Mouse (Mus musculus) intestine, postnatal 0 days (tissue): ENCODE results near the gene Ccpg1. TPM values are rescaled to one million over a fixed set of nuclear protein-coding genes. Genes with fewer than 3 reads are reported as not detected.
A peak's percentile ranks its signal among the peaks of the same experiment; 100 is the strongest.

Source experiments
- ATAC-seq: fragments of 200-750 bp; cut with Nextera tagmentation; 2 replicates; pipeline ENCODE4 v1.8.0; 2017; ENCODE audit warnings: mild to moderate bottlenecking, moderate TSS enrichment, moderate library complexity
- H3K27ac ChIP-seq: fragments of 300-500 bp; sonication (generic); 2 replicates; pipeline ENCODE4 v1.5.1; 2014; ENCODE audit warnings: mild to moderate bottlenecking, low read depth, low read length, moderate library complexity
- H3K27me3 ChIP-seq: fragments of 300-500 bp; sonication (generic); replicated peaks from 2 replicates; pipeline ENCODE4 v1.6.1; 2014; ENCODE audit warnings: low read length, mixed read lengths; ENCODE audit not compliant: control insufficient read depth, insufficient read depth
- H3K36me3 ChIP-seq: fragments of 300-500 bp; sonication (generic); 2 replicates; pipeline ENCODE4 v1.6.1; 2014; ENCODE audit warnings: mild to moderate bottlenecking, moderate library complexity; ENCODE audit not compliant: control insufficient read depth, insufficient read depth
- H3K4me1 ChIP-seq: fragments of 300-500 bp; sonication (generic); replicated peaks from 2 replicates; pipeline ENCODE4 v1.6.1; 2014; ENCODE audit warnings: antibody characterized with exemption, low read length, mixed read lengths; ENCODE audit not compliant: control insufficient read depth, insufficient read depth
- H3K4me2 ChIP-seq: fragments of 300-500 bp; sonication (generic); replicated peaks from 2 replicates; pipeline ENCODE4 v1.6.1; 2014; ENCODE audit warnings: low read depth, mild to moderate bottlenecking, moderate library complexity
- H3K4me3 ChIP-seq: fragments of 300-500 bp; sonication (generic); 2 replicates; pipeline ENCODE4 v1.5.1; 2014; ENCODE audit warnings: low read depth, low read length
- H3K9ac ChIP-seq: fragments of 300-500 bp; sonication (generic); 2 replicates; pipeline ENCODE4 v1.6.1; 2014; ENCODE audit warnings: mild to moderate bottlenecking, low read depth, low read length
- H3K9me3 ChIP-seq: fragments of 300-500 bp; sonication (generic); 2 replicates; pipeline ENCODE4 v1.6.1; 2016; ENCODE audit warnings: mixed run types; ENCODE audit not compliant: control insufficient read depth
- CTCF ChIP-seq: sonication (generic); IDR thresholded peaks from 2 replicates; pipeline ENCODE4 v1.5.1; 2016; ENCODE audit warnings: low read depth, mild to moderate bottlenecking, control low read depth, antibody characterized with exemption, moderate library complexity
- WGBS: fragments of 180-500 bp; shearing (Covaris S2); extraction: QIAGEN DNeasy Blood & Tissue Kit; methylation state at CpG from one replicate; pipeline ENCODE4 v1.1.7; 2014; 5-methylcytosine and 5-hydroxymethylcytosine counted together
- polyA plus RNA-seq: library from polyadenylated mRNA; unstranded; fragments of >200 nt; fragmentation: Nextera tagmentation; extraction: Ambion mirVana; gene quantifications from 2 replicates; pipeline ENCODE4 v1.2.1, GENCODE M21; 2015

The Ccpg1 gene
- polyA plus RNA-seq, 1 experiment from 2014 or later: 16.2 TPM

DNA sequence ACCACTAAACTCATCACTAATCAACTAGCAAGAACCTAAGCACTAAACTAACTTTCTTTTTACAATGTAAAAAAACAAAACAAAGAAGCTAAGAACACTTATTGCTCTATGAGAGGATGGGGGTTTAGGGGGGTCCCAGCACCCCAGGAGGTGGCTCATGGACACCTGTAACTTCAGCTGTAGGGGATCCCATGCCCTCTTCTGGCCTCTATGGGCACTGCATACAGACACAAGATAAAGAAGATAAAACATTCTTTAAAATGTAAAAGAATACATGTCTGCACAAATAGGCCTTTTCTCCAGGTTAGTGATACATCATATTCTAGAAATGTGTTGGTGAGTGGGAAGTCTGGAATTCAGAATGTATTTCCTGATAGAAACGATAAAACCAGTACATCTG, 48.2 kb downstream of the Ccpg1 start:
- Histone ChIP-seq H3K4me1 (0 out of 2 replicates have a peak, but pooled peaks cover under 1% of the 10 kb centered on the region), H3K4me3 (no peak overlapping the region), H3K36me3 (peaks cover 31% of the 10 kb centered on the region), H3K27me3 (no peaks in the 10 kb centered on the region), H3K9ac (no peak overlapping the region), H3K9me3 (no peaks in the 10 kb centered on the region), H3K27ac (no peak overlapping the region), H3K4me2 (no peak overlapping the region)
- 100% methylated on average over 1 of the region's 1 CpGs for WGBS
- ATAC-seq: no peak
- TF ChIP-seq CTCF: peak; percentile 20; the same call in 1 of the 2 replicates

- peaks cover 6% of the 10 kb centered on the region; the same call in 1 of the 2 replicates for H3K4me1 ChIP-seq
- peak overlapping the region; percentile 76 for H3K4me2 ChIP-seq
- no peaks in the 10 kb centered on the region for H3K9me3 ChIP-seq
- peaks cover 6% of the 10 kb centered on the region; the same call in 1 of the 2 replicates for H3K36me3 ChIP-seq
- no peaks in the 10 kb centered on the region for H3K27me3 ChIP-seq
- peak overlapping the region; percentile 74 for H3K27ac ChIP-seq
- TF ChIP-seq CTCF: no peak
- WGBS: 0% methylated on average over 49 of the region's 49 CpGs
- peak overlapping the region; percentile 80 for H3K4me3 ChIP-seq
- peak overlapping the region; percentile 78 for H3K9ac ChIP-seq
- peak; percentile 84 for ATAC-seq
These were observed 54.2 kb downstream of the Ccpg1 start for GRCm38 (mm10) chr9:73039222-73039945.

DNA sequence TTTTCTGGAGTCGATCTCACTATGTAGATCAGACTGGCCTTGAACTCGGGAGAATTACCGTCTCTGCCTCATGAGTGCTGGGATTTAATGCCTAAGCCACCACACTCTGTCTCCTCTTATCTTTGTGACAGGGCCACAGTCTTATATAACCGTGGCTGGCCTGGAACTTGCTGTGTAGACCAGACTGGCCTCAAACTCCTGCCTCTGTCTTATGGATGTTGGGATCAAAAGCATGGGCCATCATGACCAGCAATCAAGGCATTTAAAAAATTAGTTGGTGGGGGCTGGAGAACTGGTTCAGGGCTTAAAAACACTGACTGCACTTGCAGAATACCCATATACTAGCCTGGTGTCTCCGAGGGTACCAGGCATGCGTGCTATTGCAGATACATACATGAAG, 54.9 kb downstream of the Ccpg1 start, which contains the start of gene Pigb:
Gene Pigb (minus strand): TSS at position 299 of the 400 bp plus-strand sequence.
- Histone ChIP-seq H3K9me3 (no peaks in the 10 kb centered on the region), H3K4me3 (peak within 1 kb of the TSS; percentile 80), H3K4me1 (peaks cover 6% of the 10 kb centered on the region; the same call in 1 of the 2 replicates), H3K27ac (peak within 1 kb of the TSS; percentile 74), H3K9ac (peak within 1 kb of the TSS; percentile 78), H3K27me3 (no peaks in the 10 kb centered on the region), H3K4me2 (peak within 1 kb of the TSS; percentile 76), H3K36me3 (peaks cover 6% of the 10 kb centered on the region; the same call in 1 of the 2 replicates)
- WGBS: 27% methylated on average over 6 of the region's 6 CpGs
- ATAC-seq: no peak
- TF ChIP-seq CTCF: no peak

GRCm38 (mm10) chr9:73044146-73045079, 59.2 kb downstream of the Ccpg1 start, which contains the start of gene Rab27a:
Rab27a (plus strand) TSS chr9:73044854.
- H3K4me2 ChIP-seq: peak within 1 kb of the TSS; percentile 85
- no peak within 1 kb of the TSS for H3K27ac ChIP-seq
- no peaks in the 10 kb centered on the region for H3K9me3 ChIP-seq
- TF ChIP-seq CTCF: peak; percentile 98
- no peaks in the 10 kb centered on the region for H3K27me3 ChIP-seq
- H3K4me1 ChIP-seq: no peaks in the 10 kb centered on the region
- H3K36me3 ChIP-seq: no peaks in the 10 kb centered on the region
- peak; percentile 58; the same call in 1 of the 2 replicates for ATAC-seq
- H3K9ac ChIP-seq: peak within 1 kb of the TSS; percentile 4; the same call in 1 of the 2 replicates
- WGBS: 2% methylated on average over 41 of the region's 41 CpGs
- peak within 1 kb of the TSS; percentile 34 for H3K4me3 ChIP-seq

GRCm38 (mm10) chr9:73045204-73045603, 60.0 kb downstream of the Ccpg1 start:
- no peak for ATAC-seq
- H3K27ac ChIP-seq: no peak overlapping the region
- H3K4me2 ChIP-seq: peak overlapping the region; percentile 85
- no peaks in the 10 kb centered on the region for H3K4me1 ChIP-seq
- TF ChIP-seq CTCF: no peak
- H3K27me3 ChIP-seq: no peaks in the 10 kb centered on the region
- no peaks in the 10 kb centered on the region for H3K9me3 ChIP-seq
- WGBS: 15% methylated on average over 7 of the region's 7 CpGs
- no peaks in the 10 kb centered on the region for H3K36me3 ChIP-seq
- peak overlapping the region; percentile 4; the same call in 1 of the 2 replicates for H3K9ac ChIP-seq
- peak overlapping the region; percentile 34 for H3K4me3 ChIP-seq

- TF ChIP-seq CTCF: no peak
- WGBS: 72% methylated on average over 10 of the region's 10 CpGs
- Histone ChIP-seq H3K4me3 (peak overlapping the region; percentile 34; the same call in 1 of the 2 replicates), H3K4me1 (no peaks in the 10 kb centered on the region), H3K9me3 (no peaks in the 10 kb centered on the region), H3K27ac (no peak overlapping the region), H3K4me2 (peak overlapping the region; percentile 85), H3K36me3 (no peaks in the 10 kb centered on the region), H3K9ac (no peak overlapping the region), H3K27me3 (no peaks in the 10 kb centered on the region)
- no peak for ATAC-seq
These were observed 60.5 kb downstream of the Ccpg1 start for GRCm38 (mm10) chr9:73045711-73046110.
